Mouse (Mus musculus) thymus, adult 18-20 months (tissue): ENCODE data around the gene Phlpp2.

Experiments
- DNase-seq, 2 experiments: peaks; one replicate each; pipeline ENCODE4 v3.0.0; 2022; ENCODE audit warnings: mixed read lengths in 2 of 2

Phlpp2 gene

GRCm38 (mm10) chr8:109964106-109964505 is 95.8 kb downstream of the Phlpp2 start:
- DNase-seq, result no peak

GRCm38 (mm10) chr8:109968837-109969236 is 100.5 kb downstream of the Phlpp2 start:
- no peak for DNase-seq

- DNase-seq, result no peak
Measured at GRCm38 (mm10) chr8:109970323-109970722, 102.0 kb downstream of the Phlpp2 start.

GRCm38 (mm10) chr8:109972901-109973300 is 104.6 kb downstream of the Phlpp2 start:
- no peak for DNase-seq

- no peak for DNase-seq
Measured at GRCm38 (mm10) chr8:109979339-109979738, 111.0 kb downstream of the Phlpp2 start.

- no peak for DNase-seq
Measured at GRCm38 (mm10) chr8:109982386-109983105, 114.2 kb downstream of the Phlpp2 start.

- DNase-seq, result no peak
Measured at GRCm38 (mm10) chr8:109983944-109984343, 115.6 kb downstream of the Phlpp2 start.

GRCm38 (mm10) chr8:109986384-109986783 is 118.0 kb downstream of the Phlpp2 start:
- no peak for DNase-seq

GRCm38 (mm10) chr8:109987776-109988175 is 119.4 kb downstream of the Phlpp2 start:
- DNase-seq, result no peak

GRCm38 (mm10) chr8:109989151-109989550 is 120.8 kb downstream of the Phlpp2 start:
- no peak for DNase-seq

GRCm38 (mm10) chr8:109990224-109990623 is 121.9 kb downstream of the Phlpp2 start, which contains the start of gene Tat:
Gene Tat, plus strand, starts transcription at chr8:109990437.
- no peak for DNase-seq

GRCm38 (mm10) chr8:109992166-109992565 is 123.8 kb downstream of the Phlpp2 start:
- DNase-seq, result no peak

- DNase-seq, result no peak
Measured at GRCm38 (mm10) chr8:109992951-109993350, 124.6 kb downstream of the Phlpp2 start.
